Mouse (Mus musculus) heart, postnatal 10 days (tissue): Measurements from ENCODE around the gene Ush2a. TPM values are rescaled to one million over a fixed set of nuclear protein-coding genes. Genes with fewer than 3 reads are reported as not detected.

Experiments used
- DNase-seq, 2 experiments: peaks; one replicate each; pipeline ENCODE4 v3.0.0; 2021
- intact Hi-C: fragments of 180-260 bp; cut with DNase I; formaldehyde crosslinking; loops from one replicate; pipeline ENCODE4 v1.15.1; 2025
- total RNA-seq, 2 experiments: library from RNA; stranded (reverse); gene quantifications; 2 replicates each; pipeline ENCODE4 v1.2.3; 2021

The Ush2a gene
- total RNA-seq, 2 experiments from 2014 or later = 0.07 to 0.24 TPM

DNA sequence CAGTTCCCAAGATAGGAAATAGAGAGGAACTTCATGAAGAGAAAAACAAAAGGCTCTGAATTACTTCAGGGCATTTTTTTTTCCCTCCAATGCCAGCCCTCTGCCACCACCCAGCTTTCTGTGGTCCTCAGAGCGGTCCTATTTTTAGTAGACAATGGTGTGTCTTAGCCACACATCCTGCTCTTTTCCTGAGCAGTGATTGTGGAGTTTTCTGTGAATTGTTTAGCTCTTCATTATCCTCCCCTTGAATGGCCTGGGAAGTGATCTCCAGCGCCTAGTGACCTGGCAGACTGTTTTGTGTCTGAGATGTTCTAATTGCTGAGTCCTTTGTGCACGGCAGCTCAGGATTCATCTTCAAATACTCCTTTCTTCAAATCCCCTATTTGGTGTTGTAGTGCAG, 397.3 kb downstream of the Ush2a start:
- intact Hi-C loops = no loop called here

DNA sequence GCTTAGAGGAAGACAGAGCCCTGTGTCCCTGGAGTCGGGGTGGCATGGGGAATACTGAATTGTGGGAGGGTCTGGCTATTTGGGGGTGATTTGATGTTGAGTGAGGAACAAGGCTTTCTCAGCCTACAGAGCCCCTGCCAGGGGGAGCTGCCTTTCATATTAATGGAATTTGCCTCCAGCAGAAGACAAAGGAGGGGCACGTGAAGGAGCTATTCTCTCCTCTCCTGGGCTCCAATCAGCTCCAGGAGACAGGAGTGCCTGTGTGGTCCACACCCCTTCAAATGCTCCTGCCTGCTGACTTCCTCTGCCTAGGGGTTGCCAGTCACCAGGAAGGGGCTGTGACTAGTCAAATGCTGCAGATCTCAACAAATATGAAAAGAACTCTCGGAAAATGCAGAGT, 398.5 kb downstream of the Ush2a start:
- peak in 1 of 2 experiments; percentile 9 for DNase-seq
- intact Hi-C loops = no loop called here

More for the DNA sequence above, 397.3 kb downstream of the Ush2a start:
- peak in 1 of 2 experiments; percentile 10 for DNase-seq

DNA sequence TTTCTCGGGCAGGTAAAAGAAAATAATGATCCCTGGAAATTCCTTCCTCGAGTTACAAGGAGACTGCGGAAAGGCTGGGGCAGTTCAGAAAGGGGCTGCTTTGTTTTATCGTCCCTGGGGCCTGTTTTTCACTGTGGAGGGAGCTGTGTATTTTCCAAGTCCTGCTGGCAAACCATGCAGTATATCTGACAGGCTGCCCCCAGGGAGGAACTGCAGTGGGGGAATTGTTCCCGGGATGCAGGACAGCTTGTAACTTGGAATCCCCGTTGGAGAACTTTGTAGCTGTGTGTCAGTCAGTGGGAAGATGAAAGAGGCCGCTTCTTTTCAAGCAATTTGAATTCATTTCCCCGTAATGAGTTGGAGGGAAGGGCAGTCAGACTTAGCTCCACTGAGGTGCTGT, 399.1 kb downstream of the Ush2a start:
- intact Hi-C loops = no loop called here
- DNase-seq = peak; percentile 48 to 57

DNA sequence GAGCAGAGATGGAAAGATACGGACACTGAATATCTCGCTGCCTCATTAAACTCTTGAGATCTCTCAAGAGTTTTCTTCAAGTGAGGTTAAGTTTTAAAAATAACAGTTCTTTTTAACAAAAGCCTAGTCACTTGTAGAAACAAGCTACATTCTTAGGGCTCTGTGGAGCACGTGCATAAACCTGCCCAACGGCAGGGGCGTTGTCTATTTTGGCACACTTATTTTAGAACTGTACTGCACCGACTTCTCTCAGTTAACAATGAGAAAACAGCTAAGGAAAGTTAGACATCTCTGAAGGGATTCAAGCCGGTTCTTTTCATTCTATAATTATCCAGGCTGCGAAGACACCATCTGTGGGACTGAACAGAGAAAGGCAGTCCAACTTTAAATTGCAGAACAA, 405.6 kb downstream of the Ush2a start:
- no peak for DNase-seq
- intact Hi-C loops = no loop called here

DNA sequence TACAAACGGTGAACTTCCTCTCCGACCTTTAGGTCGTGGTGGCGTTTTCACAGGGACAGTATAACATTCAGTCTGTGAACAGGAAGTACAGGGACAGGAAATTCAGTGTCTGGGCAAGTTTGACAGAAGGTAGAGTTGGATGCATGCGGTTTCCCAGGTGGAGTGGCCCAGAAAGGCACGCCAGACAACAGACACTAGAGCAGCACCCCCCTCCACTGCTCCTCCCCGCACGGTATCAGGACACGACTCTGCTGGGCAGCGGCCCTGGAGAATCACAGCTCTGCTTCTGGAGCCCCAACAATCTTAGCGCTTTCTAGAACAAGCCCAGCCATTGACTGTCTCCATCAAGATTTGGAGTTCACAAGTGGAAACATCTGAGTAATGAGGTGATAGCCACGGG, 406.7 kb downstream of the Ush2a start:
- no peak for DNase-seq
- intact Hi-C loops = no loop called here

DNA sequence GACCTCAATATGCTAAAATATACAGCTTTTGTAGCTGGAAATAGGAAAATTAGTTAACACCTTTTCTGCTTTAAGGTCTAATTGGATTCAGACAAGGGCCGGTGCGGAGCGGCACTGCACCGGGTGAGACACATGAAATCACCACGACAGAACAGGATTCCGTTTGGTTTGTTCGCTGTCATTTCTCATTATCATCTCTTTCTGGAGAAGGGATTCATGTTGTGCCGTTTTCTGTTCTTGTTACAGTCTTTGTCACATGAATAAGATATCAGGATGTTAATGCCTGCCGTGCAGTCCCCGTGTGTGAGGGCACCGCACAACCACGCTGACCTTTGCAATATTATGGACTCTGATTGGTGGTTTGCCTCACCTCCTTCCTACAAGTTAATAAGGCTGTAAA, 411.0 kb downstream of the Ush2a start:
- intact Hi-C loops = no loop called here
- no peak for DNase-seq

DNA sequence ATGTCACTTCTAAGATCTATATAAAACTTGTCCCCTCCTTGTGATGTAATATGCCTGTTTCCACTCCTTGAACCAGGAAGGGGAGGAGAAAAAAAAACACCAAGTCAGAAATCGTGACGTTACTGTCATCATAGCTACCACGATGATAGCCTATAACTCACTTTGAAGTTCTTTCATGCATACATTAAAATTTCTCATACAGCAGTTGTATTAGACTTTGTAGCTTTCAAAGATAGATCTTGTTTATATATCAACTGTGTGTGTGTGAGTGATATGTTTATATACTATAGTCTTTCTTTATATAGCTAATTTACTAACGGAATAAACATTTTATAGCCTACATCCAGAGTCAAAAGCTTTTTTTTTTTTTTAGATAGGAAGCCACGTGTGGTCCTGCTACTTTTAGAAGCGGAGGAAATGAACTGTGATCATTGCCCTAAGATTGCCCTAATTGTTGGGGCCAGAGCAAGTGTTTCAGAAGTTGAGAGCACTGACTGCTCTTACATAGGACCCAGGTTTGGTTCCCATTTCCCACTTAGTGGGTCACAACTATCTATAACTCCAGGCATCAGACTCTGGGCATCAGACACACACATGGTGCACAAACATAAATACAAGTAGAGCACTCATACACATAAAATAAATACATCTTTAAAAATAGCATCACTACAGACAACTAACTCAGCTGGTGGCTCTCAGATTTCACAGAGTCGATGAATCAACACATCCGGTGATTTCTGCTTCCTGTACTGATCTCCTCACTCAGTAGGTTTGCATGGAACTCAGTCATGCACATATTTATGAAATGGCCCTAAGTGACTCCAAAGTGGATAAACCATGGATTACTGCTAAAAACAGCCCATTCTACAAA, 413.1 kb downstream of the Ush2a start:
- intact Hi-C loops = no loop called here

DNA sequence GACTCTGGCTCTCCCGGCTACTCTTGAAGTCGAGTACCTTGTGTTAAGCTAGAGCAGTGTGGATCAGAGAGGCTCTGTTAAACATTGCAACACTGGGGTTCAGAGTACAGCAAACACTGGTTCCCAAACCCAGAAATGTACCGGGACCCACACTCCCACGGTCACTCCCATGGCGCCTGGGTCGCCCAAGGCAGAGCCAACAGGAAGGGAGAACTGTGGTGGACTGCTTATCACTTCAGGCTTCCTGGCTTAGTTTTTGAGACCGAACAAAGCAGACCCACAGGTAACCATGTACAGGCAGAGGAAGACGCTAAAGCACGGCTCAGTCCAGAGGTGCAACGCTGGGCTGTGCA, 413.7 kb downstream of the Ush2a start:
- DNase-seq = no peak
- intact Hi-C loops = no loop called here

More for the DNA sequence above, 413.1 kb downstream of the Ush2a start:
- DNase-seq = no peak

DNA sequence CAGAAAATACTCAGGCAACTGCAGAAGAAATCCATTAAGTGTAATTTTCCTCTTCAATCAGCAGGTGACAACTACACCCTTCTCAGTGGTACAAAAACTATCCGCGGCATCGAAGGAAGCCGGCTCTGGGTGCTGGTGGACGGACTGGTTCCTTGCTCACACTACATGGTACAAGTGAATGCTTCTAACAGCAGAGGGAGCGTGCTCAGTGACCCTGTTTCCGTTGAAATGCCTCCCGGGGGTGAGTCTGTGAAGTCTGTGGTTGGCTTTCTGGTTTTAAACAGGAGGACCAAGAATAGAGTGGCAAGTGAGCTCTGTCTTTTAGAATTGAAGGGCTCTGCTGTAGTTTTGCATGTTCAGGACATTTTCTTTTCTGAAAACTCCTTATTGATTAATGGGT, 416.4 kb downstream of the Ush2a start:
- DNase-seq = no peak
- intact Hi-C loops = no loop called here

DNA sequence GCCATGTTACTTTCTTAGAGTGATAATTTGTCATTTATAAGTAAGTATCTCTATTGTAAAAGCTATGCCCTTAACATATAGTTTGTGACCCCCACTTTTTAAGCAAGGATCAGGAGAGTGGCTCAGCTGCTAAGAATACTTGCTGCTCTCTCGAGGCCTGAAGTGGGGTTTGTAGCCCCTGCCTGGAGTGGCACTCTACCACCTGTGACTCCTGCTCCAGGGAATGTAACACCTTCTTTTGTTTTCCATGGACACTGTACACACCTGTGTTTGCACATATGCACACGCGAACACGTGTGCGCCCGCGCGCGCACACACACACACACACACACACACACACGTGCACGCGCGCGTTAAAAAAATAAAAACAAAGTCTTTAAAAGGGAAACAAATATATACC, 424.5 kb downstream of the Ush2a start:
- intact Hi-C loops = no loop called here
- DNase-seq = no peak

DNA sequence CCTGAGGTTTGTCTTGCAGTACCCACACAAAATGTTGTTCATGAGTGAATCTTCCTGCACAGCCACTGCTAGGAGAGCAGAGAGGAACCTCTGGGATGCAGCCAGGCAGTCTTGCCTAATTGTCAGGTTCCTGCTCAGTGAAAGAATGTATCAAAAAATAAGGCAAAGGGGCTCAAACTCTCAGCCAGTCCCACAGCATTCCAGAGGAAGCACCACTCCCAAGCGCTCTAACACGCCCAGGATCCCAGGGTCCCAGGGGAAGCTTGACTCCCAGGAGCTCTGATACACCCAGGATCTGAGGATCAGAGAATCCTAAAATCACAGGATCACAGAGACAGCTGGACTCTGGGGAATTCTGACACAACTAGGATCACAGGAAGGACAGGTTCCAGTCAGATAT, 434.5 kb downstream of the Ush2a start:
- intact Hi-C loops = no loop called here

DNA sequence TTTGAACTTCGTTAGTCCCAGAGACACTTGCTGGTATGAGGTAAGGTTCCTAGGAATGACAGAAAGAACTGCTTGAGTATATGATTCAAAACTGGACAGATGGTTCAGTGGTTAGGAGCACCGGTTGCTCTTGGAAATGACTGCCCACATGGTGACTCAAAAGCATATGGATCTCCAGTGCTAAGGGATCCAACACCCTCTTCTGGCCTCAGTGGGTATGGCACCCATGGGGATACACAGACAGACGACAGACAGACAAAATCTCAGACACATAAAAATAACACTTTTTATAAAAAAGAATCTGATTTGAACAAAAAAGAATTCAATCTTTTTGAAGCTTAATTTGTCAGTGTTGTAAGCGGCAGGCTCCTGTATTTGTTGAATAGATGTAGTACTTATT, 446.4 kb downstream of the Ush2a start:
- intact Hi-C loops = no loop called here
- DNase-seq = no peak

More for the DNA sequence above, 434.5 kb downstream of the Ush2a start:
- no peak for DNase-seq

DNA sequence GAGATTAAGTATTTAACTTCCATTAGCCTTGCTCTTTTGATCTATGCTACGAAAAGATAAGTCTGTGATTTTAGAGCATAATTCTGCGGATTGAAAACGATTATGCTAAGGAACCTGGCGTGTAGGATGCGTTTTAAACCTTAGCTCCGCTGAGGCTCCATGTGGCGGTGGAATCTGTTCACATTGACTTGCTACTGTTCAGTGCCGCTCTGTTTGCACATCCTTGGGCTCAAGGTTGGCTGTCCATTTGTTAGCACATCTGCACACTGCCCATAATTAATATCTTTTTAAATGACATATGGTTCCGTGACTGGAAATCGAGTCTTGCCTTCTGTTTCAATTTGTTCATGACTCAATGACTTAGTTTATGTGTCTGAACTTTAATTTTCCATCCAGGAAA, 446.9 kb downstream of the Ush2a start:
- intact Hi-C loops = no loop called here
- DNase-seq = no peak

DNA sequence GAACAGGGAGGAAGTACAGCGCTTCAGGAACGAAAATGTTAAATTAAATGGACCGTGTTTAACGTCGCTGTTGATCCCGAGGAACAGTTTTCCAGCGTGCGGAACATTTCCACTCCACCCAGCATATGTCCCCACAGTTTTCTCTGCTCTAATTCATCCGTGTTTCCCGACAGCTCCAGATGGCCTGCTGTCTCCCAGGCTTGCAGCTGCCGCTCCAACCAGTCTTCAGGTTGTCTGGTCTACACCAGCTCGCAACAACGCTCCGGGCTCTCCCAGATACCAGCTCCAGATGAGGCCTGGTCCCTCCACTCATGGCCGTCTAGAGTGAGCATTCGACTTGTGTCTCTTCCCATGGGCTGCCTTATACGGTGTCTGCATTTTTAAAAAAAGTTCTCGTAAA, 452.3 kb downstream of the Ush2a start:
- DNase-seq = no peak
- intact Hi-C loops = no loop called here

DNA sequence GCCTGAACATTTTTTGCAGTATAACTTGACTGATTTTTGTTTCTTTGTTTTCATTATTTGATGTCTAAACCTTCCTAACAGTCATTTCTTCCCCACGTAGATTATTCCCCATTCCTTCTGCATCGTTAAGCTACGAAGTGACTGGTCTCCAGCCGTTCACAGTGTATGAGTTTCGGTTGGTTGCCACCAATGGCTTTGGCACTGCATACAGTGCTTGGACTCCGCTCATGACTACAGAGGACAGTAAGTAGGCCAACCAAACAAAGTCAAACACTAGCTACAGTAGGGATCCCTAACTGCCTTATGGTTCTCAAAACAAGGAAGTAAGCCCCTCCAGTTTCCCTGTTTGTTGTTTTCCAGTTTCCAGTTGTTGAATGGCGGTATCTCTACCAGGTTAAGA, 453.1 kb downstream of the Ush2a start:
- intact Hi-C loops = no loop called here
- no peak for DNase-seq

DNA sequence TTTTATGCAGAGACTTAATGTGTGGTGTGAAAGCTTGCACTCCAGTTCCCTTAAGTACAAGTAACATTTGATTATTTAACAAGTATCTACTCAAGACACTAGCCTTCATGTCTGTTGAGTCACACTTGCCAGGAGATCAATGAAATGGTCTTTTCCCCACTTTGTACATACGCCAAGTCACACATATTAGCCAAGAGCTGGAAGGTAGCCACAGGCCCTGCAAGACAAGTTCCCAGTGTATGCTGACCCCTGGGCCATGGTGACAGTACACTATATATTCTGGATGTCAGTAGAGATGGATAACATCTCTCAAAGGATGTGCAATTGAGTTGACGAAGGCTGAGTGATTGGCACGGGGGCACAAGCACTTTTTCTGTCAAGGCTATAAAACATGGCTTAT, 455.1 kb downstream of the Ush2a start:
- intact Hi-C loops = no loop called here
- no peak for DNase-seq

DNA sequence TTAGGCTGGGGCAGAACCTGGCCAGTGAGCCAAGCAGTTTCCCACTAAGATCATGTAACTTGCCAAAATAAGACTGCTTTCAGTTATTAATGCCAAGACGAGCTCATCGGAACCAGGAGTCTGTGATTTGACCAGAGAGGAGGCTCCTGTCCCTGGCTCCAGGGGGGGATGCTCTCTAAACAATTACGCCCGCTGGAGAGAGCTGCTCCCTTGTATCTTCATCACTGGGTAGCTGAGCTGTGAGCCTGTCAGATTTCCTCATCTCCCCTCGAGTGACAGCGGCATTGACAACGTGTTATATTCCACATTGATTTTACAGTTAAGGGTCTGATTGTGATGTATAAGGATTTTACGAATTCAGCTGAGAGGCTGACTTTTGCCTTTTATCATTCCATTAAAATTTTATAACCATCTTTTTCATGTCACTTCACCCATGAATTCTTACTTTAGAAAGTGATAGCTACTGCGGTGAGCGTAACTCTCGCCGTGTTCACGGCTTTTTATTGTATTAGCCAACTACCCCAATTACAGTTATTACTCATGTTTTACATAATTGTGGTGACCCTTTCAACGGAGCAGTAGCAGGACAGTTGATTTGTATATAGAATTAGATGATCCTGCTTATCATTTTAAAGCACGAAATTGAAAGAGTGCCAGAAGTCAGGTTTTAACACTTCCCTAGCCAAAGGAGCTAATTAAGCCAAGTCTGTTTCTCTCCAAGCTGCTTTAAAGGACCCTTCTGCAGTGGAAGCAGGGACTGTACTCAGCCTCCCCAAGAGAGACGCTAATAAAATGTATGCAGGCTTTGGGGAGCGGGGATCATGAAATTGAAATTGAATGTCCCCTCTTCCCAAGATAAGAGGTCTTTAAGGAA, 463.5 kb downstream of the Ush2a start:
- intact Hi-C loops = no loop called here
- DNase-seq = no peak

DNA sequence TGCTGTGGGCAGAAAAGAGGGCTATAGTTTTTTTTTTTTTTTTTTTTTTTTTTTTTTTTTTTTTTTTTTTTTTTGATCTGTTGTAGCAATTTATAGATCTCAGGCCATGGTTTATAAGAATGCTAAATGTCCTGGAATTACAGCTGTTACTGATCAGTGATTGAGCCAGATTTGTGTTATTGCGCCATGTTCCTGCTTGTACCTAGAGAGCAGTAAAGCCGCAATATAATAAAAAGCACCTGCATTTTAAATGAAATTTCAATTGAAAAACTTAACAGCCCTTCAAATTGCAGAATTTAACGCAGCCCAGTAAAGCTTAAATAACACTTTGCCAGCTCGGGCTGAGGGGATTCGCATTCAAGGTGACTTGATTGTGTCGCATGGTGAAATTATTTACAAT, 465.1 kb downstream of the Ush2a start:
- no peak for DNase-seq
- intact Hi-C loops = no loop called here

DNA sequence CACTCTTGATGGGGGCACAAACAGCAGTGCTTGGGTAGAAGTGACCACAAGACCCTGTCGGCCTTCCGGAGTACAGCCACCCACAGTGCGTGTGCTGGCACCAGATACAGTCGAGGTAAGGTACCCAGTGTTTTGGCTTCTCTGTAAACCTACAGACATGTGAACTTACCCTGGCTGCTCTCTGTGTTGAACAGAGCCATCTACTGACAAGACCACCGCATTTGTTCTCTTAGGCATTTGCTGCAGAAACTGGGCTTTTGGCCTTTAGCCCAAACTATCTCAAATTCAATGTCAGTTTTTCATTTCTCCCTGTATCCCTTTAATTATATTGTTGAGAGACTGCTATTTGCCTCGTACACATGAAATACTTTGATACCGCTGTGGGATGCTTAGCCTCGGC, 466.8 kb downstream of the Ush2a start:
- intact Hi-C loops = no loop called here
- DNase-seq = no peak

DNA sequence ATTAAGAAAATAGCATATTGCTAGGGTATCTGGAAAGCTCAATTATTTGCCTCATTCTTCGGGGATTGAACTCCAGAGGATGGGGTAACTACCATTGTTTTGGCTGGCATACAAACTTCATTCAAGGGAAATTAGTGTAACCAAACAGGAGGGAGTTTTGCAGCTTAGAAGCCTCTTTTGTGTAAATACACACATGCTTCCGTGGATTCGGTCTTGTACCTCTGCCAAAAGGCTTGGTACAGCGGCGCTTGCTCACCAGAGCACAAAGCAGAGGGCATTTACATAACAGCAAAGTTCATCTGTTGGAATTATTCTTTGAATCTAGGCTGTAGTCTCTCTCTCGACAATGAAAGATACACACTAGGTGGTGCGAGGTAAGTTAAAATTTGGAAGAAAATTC, 467.4 kb downstream of the Ush2a start:
- intact Hi-C loops = no loop called here
- DNase-seq = no peak

DNA sequence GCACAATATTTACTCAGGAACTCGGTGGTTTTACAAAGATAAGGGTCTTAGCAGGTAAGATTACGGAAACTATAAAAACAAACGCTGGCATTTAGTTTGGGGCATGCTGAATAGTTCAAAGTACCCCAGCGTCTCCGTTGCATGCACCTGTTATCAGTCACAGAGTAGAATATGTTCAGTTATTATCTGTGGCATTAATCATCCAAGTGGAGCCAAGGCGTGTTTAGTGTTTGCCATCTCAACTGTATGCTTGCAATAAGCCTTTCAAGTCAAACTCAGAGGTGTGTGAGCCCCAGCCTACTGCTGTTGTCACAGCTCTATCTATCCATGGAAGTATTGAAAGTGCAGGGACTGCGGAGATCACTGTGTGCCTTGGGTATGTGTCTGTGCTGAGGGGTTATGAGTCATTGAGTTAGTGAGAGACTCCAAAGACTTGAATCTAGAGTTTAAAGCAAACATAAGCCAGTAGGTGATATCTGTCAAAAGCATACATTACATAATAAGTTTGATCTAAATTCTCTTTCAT, 473.0 kb downstream of the Ush2a start:
- no peak for DNase-seq
- intact Hi-C loops = no loop called here

DNA sequence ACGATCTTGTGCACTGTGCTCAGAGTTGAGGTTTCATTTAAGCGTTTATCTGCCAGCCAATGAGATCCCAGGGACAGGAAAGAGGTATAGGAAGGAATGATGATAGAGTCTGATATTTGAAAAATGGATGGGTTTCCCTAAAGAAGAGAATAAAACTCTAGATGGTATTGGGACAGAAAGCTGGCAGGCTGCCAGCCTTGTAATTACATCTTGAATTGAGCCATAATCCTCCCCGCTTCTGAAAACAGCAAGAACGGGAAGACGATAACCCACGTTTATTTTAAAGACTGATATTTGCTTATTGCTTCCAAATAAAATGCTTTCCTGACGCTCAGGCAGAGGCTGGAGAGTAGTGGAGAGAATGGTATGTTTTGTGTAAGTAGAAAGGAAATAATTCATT, 481.1 kb downstream of the Ush2a start:
- intact Hi-C loops = no loop called here
- DNase-seq = no peak
